Mouse (Mus musculus): ENCODE data around the gene Gm20765. TPM values are rescaled to one million over a fixed set of nuclear protein-coding genes. Genes with fewer than 3 reads are reported as not detected.

Gene Gm20765
- polyA plus RNA-seq, 1 experiment from 2014 or later, result not detected

DNA sequence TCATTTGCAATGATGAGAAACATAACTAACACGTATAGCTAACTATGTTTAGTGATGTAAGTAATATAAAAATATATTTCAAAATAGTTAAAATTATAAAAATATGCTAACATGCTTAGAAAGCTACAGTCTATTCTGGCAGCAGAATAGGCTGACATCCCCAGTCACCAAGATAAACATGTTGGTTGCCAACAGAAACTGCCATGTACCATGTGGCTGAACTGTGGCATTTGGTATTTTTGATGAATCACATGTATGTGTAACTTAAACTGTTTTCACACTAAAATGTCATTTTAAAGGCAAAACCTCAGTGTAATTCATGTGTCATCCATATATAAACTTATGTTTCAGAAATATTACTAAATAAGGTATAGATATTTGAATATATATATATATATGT is 24.3 kb downstream of the Gm20765 start:
- no peaks in the 10 kb centered on the region for H3K4me1 ChIP-seq (replicated peaks; ENCODE audit: control insufficient read depth, insufficient read depth, low read length)
- no peaks in the 10 kb centered on the region for H3K9me3 ChIP-seq (ENCODE audit: control insufficient read depth)
- no peak overlapping the region for H3K9ac ChIP-seq (ENCODE audit: low read depth, low read length)
- 81% methylated on average over 1 of the region's 1 CpGs for WGBS
- no peak for ATAC-seq
- TF ChIP-seq CTCF (IDR thresholded peaks at IDR 0.05; ENCODE audit: low read depth), result no peak
- no peak overlapping the region for H3K27ac ChIP-seq (ENCODE audit: low read depth, low read length)
- H3K4me2 ChIP-seq (replicated peaks; ENCODE audit: low read depth), result no peak overlapping the region
- H3K27me3 ChIP-seq (replicated peaks; ENCODE audit: control insufficient read depth, insufficient read depth, low read length), result no peaks in the 10 kb centered on the region
- H3K36me3 ChIP-seq (ENCODE audit: control insufficient read depth, insufficient read depth), result no peaks in the 10 kb centered on the region
- H3K4me3 ChIP-seq (ENCODE audit: low read depth, low read length), result no peak overlapping the region

GRCm38 (mm10) chr10:104210268-104210990 is 25.1 kb downstream of the Gm20765 start:
- H3K4me1 ChIP-seq (replicated peaks; ENCODE audit: control insufficient read depth, insufficient read depth, low read length), result no peaks in the 10 kb centered on the region
- H3K9me3 ChIP-seq (ENCODE audit: control insufficient read depth), result no peaks in the 10 kb centered on the region
- ATAC-seq, result no peak
- H3K27me3 ChIP-seq (replicated peaks; ENCODE audit: control insufficient read depth, insufficient read depth, low read length), result no peaks in the 10 kb centered on the region
- no peak overlapping the region for H3K27ac ChIP-seq (ENCODE audit: low read depth, low read length)
- H3K4me3 ChIP-seq (ENCODE audit: low read depth, low read length), result no peak overlapping the region
- WGBS, result 74% methylated on average over 3 of the region's 3 CpGs
- no peak for TF ChIP-seq CTCF (IDR thresholded peaks at IDR 0.05; ENCODE audit: low read depth)
- H3K4me2 ChIP-seq (replicated peaks; ENCODE audit: low read depth), result no peak overlapping the region
- H3K9ac ChIP-seq (ENCODE audit: low read depth, low read length), result no peak overlapping the region
- H3K36me3 ChIP-seq (ENCODE audit: control insufficient read depth, insufficient read depth), result no peaks in the 10 kb centered on the region

GRCm38 (mm10) chr10:104214527-104214926 is 29.2 kb downstream of the Gm20765 start:
- WGBS, result 94% methylated on average over 5 of the region's 5 CpGs
- no peak for TF ChIP-seq CTCF (IDR thresholded peaks at IDR 0.05; ENCODE audit: low read depth)

GRCm38 (mm10) chr10:104220303-104221021 is 35.1 kb downstream of the Gm20765 start:
- ATAC-seq, result no peak
- H3K4me2 ChIP-seq (replicated peaks; ENCODE audit: low read depth), result no peak overlapping the region
- no peak for TF ChIP-seq CTCF (IDR thresholded peaks at IDR 0.05; ENCODE audit: low read depth)
- 83% methylated on average over 6 of the region's 6 CpGs for whole genome bisulfite sequencing
- no peak overlapping the region for H3K27ac ChIP-seq (ENCODE audit: low read depth, low read length)
- H3K4me3 ChIP-seq (ENCODE audit: low read depth, low read length), result no peak overlapping the region
- no peaks in the 10 kb centered on the region for H3K27me3 ChIP-seq (replicated peaks; ENCODE audit: control insufficient read depth, insufficient read depth, low read length)
- no peaks in the 10 kb centered on the region for H3K4me1 ChIP-seq (replicated peaks; ENCODE audit: control insufficient read depth, insufficient read depth, low read length)
- no peaks in the 10 kb centered on the region for H3K9me3 ChIP-seq (ENCODE audit: control insufficient read depth)
- no peak overlapping the region for H3K9ac ChIP-seq (ENCODE audit: low read depth, low read length)
- H3K36me3 ChIP-seq (ENCODE audit: control insufficient read depth, insufficient read depth), result no peaks in the 10 kb centered on the region

More at GRCm38 (mm10) chr10:104214527-104214926, 29.2 kb downstream of the Gm20765 start:
- no peak; the same call in 1 of the 2 replicates for ATAC-seq
- Histone ChIP-seq H3K9me3 (ENCODE audit: control insufficient read depth) (no peaks in the 10 kb centered on the region), H3K4me1 (replicated peaks; ENCODE audit: control insufficient read depth, insufficient read depth, low read length) (no peaks in the 10 kb centered on the region), H3K27me3 (replicated peaks; ENCODE audit: control insufficient read depth, insufficient read depth, low read length) (no peaks in the 10 kb centered on the region), H3K9ac (ENCODE audit: low read depth, low read length) (no peak overlapping the region), H3K4me2 (replicated peaks; ENCODE audit: low read depth) (no peak overlapping the region), H3K36me3 (ENCODE audit: control insufficient read depth, insufficient read depth) (no peaks in the 10 kb centered on the region), H3K27ac (ENCODE audit: low read depth, low read length) (no peak overlapping the region), H3K4me3 (ENCODE audit: low read depth, low read length) (no peak overlapping the region)

Other genes starting within 250 kb of the Gm20765 start
- not detected in 2 replicates for gene Gm21293, start 42.5 kb upstream of the Gm20765 start, polyA plus RNA-seq (2015; fragmentation: Nextera tagmentation; extraction: Ambion mirVana)
- gene Gm6763, start 34.0 kb upstream of the Gm20765 start, polyA plus RNA-seq (2015; fragmentation: Nextera tagmentation; extraction: Ambion mirVana), result not detected in 2 replicates
- not detected in 2 replicates for gene Gm8764, start 25.5 kb upstream of the Gm20765 start, polyA plus RNA-seq (2015; fragmentation: Nextera tagmentation; extraction: Ambion mirVana)
- not detected in 2 replicates for gene Gm21304, start 17.0 kb upstream of the Gm20765 start, polyA plus RNA-seq (2015; fragmentation: Nextera tagmentation; extraction: Ambion mirVana)
- not detected in 2 replicates for gene Gm21312, start 8.5 kb upstream of the Gm20765 start, polyA plus RNA-seq (2015; fragmentation: Nextera tagmentation; extraction: Ambion mirVana)
- not detected in 2 replicates for gene Gm4340, start 8.5 kb downstream of the Gm20765 start, polyA plus RNA-seq (2015; fragmentation: Nextera tagmentation; extraction: Ambion mirVana)